Mouse (Mus musculus): ENCODE results near the gene Sorcs1.

Sorcs1 gene

DNA sequence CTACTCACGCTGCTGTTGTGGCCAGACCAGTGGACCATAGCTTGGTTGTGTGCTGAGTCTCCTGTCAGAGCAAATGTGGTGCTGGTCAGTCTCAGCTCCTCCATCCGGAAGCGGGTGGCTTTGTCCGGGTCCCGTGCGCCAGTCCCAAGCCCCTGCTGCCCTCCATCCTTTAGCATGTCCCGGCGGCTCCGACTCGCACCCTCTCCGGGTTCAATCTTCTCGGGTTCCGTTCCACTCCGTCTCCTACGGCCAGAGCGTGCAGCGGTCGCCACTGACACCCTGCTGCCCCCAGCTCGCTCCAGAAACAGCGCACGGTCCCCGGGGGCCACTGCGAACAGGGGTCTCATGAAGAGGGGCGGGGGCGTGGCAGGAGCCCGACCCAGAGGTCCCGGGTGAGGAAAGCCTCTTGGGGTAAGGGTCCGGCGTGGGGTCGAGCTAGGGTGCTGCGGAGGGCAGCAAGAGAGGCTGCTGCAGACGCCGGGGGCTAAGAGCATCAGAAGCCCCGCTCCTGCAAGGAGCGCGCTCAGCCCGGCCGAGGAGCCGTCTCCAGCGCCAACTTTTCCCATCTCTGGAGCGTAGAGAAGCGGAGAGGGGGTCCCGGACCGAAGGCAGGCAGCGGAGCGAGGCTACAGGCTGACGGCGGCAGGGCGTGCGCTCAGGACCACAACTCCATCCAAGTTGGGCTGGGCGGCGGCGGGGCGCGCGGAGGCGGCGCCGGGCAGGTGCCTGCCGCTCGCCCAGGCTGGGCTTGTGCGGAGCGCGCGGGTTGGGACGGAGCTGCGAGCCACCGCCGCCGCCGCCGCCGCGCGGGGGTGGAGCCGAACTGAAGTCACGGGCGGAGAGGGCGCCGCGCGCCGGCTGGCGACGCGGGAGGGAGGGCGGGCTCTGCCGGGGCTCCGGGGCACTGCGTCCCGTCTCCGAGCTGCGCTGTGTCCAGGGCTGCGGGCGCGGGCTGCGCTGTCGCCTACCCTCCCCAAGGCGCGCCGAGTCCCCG is at the start of gene Sorcs1:
TSS of gene Sorcs1 (minus strand) at position 744 of the 994 bp plus-strand sequence.
- peak; percentile 23 for DNase-seq (ENCODE audit: low read depth, low spot score)

- no peak for DNase-seq (ENCODE audit: low read depth, low spot score)
Observed at GRCm38 (mm10) chr19:50683277-50683676, 4.8 kb upstream of the Sorcs1 start.

GRCm38 (mm10) chr19:50678946-50679345 is 500 bp upstream of the Sorcs1 start:
- no peak for DNase-seq (ENCODE audit: low read depth, low spot score)

- DNase-seq (ENCODE audit: low read depth, low spot score) = peak; percentile 19
Observed at GRCm38 (mm10) chr19:50676578-50677524, 1.6 kb downstream of the Sorcs1 start.

DNA sequence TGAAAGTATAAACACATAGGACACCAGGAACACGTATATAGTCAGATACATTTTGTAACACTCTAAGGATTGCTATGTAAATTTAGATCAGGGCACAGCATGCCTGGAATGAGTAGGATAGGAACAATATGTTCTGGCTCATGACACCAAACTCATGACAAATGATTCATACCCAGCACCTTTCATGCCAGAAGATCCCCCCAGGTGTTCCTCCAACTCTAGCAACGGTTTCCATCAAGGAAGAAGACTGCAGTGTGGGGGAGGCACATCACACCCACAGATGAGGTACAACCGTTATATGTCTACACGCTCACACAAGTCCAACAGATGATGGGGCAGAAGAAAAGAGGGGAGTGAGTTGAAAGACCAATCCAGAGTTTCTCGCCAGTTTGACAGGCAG is 3.5 kb downstream of the Sorcs1 start:
- peak; percentile 70 for DNase-seq (ENCODE audit: low read depth, low spot score)

- no peak for DNase-seq (ENCODE audit: low read depth, low spot score)
Observed at GRCm38 (mm10) chr19:50667516-50667915, 10.9 kb downstream of the Sorcs1 start.

GRCm38 (mm10) chr19:50664311-50664710 is 14.1 kb downstream of the Sorcs1 start:
- no peak for DNase-seq (ENCODE audit: low read depth, low spot score)

DNA sequence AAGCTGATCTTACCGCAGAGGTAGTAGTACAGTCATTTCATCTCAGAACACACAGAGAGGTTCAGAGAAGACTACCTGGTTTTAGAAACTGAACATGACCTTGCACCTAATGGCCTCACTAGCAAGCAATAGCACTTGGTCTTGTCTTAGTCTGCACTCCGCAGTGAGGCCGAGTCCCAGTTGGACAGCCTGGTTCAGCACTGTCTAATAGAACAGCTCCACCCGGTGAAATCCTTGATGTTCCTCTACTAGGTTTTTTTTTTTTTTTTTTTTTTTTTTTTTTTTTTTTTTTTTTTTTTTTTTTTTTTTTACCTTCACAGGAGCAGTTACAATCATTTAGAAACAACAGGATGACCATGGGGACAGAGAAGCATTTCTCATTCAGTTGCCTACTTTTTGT is 19.3 kb downstream of the Sorcs1 start:
- no peak for DNase-seq (ENCODE audit: low read depth, low spot score)

- no peak for DNase-seq (ENCODE audit: low read depth, low spot score)
Observed at GRCm38 (mm10) chr19:50652750-50653149, 25.7 kb downstream of the Sorcs1 start.

DNA sequence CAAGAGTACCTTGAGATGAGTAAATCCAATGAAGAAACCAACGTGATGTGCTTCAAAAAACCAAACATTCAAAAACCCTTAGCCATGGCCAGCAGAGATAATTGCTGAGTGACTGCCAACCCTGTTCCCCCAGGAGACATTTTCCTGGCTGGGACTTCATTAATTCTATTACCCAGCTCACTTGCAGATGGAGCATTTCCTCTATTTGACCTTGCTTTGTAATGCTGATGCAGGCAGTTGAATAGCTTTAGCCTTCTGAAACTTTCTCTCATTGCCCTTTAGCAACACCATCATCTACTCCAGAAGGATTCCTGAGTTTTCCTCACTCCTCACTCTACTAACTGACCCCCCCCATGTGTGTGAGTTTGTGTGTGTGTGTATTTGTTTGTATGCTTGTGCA is 34.6 kb downstream of the Sorcs1 start:
- DNase-seq (ENCODE audit: low read depth, low spot score) = no peak

GRCm38 (mm10) chr19:50642121-50642520 is 36.3 kb downstream of the Sorcs1 start:
- no peak for DNase-seq (ENCODE audit: low read depth, low spot score)

DNA sequence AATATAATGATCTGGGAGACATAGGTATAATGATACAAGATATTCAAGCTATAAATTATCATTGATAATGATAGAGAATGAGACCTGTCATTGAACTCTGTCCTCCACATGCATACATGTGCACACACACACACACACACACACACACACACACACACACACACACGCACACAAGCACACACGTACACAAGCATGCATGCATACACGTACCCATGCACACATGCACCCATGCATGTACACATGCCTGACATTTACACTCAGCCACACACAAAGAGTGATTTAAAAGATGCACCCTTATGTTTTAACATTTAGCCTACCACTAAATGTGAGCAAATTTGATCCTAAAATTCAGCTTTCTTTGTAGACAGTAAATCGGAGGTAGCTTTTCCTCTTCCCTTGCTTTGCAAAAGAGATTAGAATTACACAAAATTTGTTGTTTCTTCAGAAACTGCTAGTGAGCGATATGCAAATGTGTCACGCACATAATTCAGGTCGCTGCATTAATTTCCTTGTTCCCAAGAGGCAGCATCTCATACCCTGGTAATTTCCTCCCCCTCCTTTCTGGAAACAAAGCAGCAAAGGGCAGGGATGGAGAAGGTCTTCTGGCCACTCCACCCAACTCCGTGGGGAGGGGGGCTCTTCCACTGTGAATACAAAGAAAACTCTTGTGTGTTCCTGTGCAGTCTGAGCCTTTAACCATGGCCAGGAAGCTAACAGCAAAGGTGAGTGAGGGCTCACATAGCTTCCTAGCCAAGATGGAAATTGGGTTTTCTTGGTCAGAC is 38.0 kb downstream of the Sorcs1 start:
- no peak for DNase-seq (ENCODE audit: low read depth, low spot score)

GRCm38 (mm10) chr19:50638176-50638575 is 40.3 kb downstream of the Sorcs1 start:
- no peak for DNase-seq (ENCODE audit: low read depth, low spot score)

GRCm38 (mm10) chr19:50614013-50614412 is 64.4 kb downstream of the Sorcs1 start:
- no peak for DNase-seq (ENCODE audit: low read depth, low spot score)

DNA sequence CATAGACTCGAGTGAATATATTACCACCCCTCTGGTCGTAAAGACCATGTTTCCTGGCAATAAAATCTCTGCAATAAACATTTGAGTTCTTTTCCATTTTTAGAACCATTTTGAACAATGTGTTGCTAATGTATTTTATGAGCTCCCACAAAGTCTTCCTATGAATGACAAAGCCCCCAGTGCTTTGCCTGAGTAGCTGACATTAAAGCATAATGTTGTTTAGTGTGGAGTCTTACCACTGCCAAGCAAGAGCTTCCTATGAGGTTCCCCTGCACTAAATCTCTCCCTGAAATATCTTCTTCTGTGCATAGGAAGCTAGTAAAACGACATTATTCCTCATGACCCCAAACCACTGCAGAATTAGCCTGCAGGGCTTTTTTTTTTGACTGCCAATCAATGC is 66.8 kb downstream of the Sorcs1 start:
- no peak for DNase-seq (ENCODE audit: low read depth, low spot score)

DNA sequence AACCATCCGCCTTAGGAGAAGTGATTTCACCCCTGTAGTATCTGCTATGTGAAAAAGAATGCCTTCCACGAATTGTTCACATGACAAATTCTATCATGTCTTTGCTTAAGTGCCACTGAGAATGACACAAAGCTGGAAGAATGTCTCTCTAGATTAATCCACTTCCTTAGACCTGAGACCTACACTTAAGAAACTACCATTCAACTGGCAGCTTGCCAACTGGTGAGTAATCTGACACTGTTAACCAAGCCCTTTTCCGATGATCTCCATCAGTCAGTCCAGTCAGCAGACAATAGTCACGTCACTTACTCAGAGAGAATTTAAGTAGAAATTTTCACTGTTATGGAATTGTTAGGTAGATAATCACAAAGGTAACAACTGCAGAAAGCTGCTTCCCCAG is 74.6 kb downstream of the Sorcs1 start:
- DNase-seq (ENCODE audit: low read depth, low spot score) = no peak

DNA sequence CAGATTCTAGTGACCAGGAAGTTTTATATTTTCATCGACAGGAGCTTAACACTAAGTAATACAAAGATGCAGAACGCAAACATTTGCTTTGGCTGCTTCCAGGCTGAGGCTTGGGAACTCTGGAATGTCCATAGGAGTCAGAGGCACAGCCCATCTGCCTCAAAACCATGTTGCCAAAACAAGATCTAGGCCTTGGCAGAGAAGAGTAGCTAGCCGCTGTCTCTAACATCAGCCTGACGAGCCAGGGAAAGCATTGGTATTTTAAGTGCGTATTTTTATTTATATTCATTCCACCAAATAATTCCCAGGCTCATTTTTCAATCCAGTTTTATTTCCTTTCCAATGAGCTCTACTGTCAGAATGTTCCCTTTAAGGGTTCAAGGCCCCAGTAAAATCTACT is 75.1 kb downstream of the Sorcs1 start:
- DNase-seq (ENCODE audit: low read depth, low spot score) = no peak

DNA sequence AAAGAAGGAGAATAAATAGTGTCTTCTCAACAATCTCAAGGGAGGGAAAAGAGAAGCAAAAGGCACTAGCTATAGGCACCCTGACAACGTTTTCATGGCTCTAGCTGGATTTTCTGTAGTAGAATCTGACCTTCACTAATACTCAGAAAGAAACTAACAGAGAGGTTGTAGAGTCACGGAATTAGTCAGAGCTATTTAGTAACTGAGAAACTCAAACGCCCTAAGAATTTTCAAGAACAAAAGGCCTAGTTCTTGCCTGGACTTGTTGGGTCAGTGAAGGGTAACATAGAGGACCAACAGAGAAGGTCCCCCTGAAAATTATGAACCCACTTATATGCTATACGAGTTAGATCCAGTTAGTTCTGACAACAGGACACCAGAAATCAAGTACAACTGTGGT is 81.1 kb downstream of the Sorcs1 start:
- no peak for DNase-seq (ENCODE audit: low read depth, low spot score)

GRCm38 (mm10) chr19:50586182-50586581 is 92.3 kb downstream of the Sorcs1 start:
- DNase-seq (ENCODE audit: low read depth, low spot score) = no peak

DNA sequence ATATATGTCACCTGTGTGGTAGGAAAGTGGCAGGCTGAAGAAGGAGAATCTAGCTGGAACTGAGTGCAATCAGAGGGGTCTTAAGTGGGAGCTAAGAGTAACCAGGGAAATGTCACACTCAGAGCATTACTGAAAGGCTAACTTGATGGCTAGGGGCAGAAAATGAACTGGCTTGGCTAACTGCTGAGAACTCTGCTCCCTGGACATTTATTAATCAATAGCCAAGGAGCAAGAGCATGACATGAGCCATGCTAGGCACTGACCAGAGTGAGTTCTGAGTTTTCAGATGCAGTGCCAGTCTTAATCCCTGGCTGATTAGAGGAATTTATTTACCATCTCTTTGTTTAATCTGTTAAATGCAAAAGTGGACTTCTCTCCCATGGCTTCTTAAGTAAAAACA is 95.5 kb downstream of the Sorcs1 start:
- no peak for DNase-seq (ENCODE audit: low read depth, low spot score)

- DNase-seq (ENCODE audit: low read depth, low spot score) = no peak
Observed at GRCm38 (mm10) chr19:50569669-50570195, 108.7 kb downstream of the Sorcs1 start.

Data from telencephalon, adult 2 months (tissue).